Mouse (Mus musculus) embryonic fibroblast, embryonic 13.5 days (primary cell): Measurements from ENCODE around the gene Cenpp. TPM values are rescaled to one million over a fixed set of nuclear protein-coding genes. Genes with fewer than 3 reads are reported as not detected.
"Not testable (repeated sequence)": the region's sequence is repeated elsewhere in the genome, so short reads cannot be mapped to it uniquely, and the experiment has no call there.

Experiments used
- H3K27ac ChIP-seq: 2 replicates; pipeline ENCODE4 v1.5.1; 2012; ENCODE audit warnings: low read length, control low read depth, inconsistent platforms; ENCODE audit not compliant: insufficient read depth
- H3K4me1 ChIP-seq: 2 replicates; pipeline ENCODE4 v1.6.1; 2011; ENCODE audit warnings: low read length; ENCODE audit not compliant: control insufficient read depth, insufficient read depth
- H3K4me3 ChIP-seq: 2 replicates; pipeline ENCODE4 v1.5.1; 2011; ENCODE audit warnings: mild to moderate bottlenecking, control low read depth, low read length; ENCODE audit not compliant: insufficient read depth
- CTCF ChIP-seq: IDR thresholded peaks from 2 replicates; pipeline ENCODE4 v1.5.1; 2011; ENCODE audit warnings: mild to moderate bottlenecking, control low read depth, low read length, moderate library complexity, borderline replicate concordance; ENCODE audit not compliant: insufficient read depth
- POLR2A ChIP-seq: IDR thresholded peaks from 2 replicates; pipeline ENCODE4 v1.6.1; 2011; ENCODE audit warnings: low read depth, mild to moderate bottlenecking, control low read depth, low read length, moderate library complexity
- polyA plus RNA-seq: library from polyadenylated mRNA; stranded (reverse); fragments of >200 nt; gene quantifications from 2 replicates; pipeline ENCODE4 v1.2.4, GENCODE M21; 2011; ENCODE audit warnings: low read depth; ENCODE audit not compliant: missing spikeins, insufficient read length

Cenpp gene
- polyA plus RNA-seq, 1 experiment, result 9.0 TPM

DNA sequence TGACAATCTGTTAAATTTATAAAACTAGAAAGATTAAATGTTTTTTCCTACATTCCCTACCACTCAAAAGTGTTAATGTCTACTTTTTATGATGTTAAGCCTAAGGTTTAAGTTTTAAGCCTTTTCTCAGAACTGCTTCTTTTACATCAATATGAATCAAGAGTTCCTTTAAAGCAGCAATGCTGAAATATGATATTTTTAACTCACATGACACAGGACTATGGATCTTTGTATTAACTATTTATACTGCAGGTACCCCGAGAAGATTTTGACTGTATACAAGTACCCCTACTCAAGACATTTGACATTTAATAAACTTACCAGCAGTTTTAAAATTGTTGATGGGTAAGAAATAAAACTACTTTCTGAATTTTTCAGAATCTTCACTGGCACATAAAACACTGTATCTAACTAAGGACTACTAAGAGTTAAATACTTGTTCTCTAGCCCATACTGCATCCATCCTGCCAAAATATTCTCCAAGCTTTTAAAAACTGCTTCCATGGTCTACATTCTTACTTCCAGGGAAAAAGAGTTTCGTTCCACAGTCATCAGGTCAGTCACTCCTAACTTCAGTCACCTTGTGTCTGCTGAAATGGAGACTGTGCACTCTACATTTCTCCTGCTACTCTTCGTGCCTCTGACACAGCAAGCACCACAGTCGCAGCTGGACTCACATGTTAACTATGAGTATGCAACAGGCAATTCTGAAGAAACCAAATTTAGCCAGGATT lies 43.8 kb downstream of the Cenpp start:
- TF ChIP-seq CTCF (no peak), POLR2A (peak; percentile 64)
- Histone ChIP-seq H3K4me3 (peak overlapping the region; percentile 48), H3K4me1 (no peaks in the 10 kb centered on the region), H3K27ac (peak overlapping the region; percentile 81)

DNA sequence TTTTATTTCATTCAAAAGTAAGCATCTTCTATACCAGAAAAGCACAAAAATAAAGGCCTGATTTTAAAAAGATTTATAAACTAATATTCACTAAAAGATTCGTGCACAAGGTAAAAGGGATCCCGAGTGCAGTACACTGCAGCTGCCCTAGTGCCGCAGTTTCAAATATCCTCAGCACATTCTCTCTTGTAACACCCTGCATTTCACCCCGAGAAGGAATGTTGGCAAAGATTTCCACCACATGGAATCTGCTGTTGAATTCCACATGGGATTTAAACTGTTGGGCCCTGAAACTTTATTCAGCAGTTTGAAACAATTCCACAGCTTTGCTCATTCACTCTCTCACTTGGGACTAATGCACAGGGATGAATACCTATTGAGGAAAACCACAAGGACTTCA lies 44.9 kb downstream of the Cenpp start, which contains the start of gene Ogn:
Gene Ogn, plus strand, starts transcription at position 333 of the 400 bp plus-strand sequence.
- Histone ChIP-seq H3K4me1 (no peaks in the 10 kb centered on the region), H3K4me3 (peak within 1 kb of the TSS; percentile 48), H3K27ac (peak within 1 kb of the TSS; percentile 92)
- TF ChIP-seq CTCF, result no peak
- TF ChIP-seq POLR2A, result peak; percentile 35; the same call in 1 of the 2 replicates

GRCm38 (mm10) chr13:49603603-49604002 lies 49.0 kb downstream of the Cenpp start:
- TF ChIP-seq POLR2A (no peak), CTCF (no peak)
- Histone ChIP-seq H3K4me1 (no peaks in the 10 kb centered on the region), H3K27ac (no peak overlapping the region), H3K4me3 (no peak overlapping the region)

DNA sequence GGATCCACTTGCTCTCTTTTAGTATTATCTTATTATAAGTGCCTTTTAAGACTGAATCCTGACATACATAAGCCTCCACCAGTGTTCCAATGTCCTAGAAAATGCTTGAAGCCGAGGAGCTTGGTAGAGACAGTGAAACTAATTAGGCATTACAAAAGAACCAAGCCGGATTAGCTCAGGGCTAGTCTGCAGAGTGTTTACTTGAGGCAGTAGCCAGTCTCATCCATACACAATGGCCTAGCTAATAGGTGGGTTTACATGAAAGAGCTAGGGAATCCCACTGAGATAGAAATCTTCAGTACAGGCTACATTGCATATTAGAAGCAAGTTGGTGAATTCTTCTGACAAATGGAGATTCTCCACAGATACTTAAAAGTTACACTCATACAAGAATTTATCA lies 50.0 kb downstream of the Cenpp start:
- H3K4me1 ChIP-seq, H3K4me3 ChIP-seq, H3K27ac ChIP-seq: not testable (repeated sequence)

DNA sequence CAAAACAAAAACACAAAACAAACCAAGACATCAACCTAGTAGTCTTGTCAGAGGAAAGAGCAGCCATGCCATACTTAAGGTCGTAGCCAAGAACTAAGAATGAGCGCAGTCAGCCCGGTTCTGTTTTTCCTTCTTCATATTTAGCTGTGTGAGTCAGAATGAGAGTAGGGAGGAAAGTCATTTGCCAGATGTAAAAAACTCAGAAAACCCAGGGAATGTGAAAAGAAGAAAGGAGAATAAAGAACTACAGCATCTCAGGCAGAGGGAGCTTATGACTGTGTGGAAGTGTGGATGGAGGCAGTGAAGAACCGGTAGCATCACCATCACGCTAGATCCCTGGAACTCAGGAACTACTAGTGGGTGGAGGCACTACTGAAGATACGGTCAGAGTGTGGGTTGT lies 66.5 kb downstream of the Cenpp start:
- Histone ChIP-seq H3K4me1 (peaks cover 2% of the 10 kb centered on the region; the same call in 1 of the 2 replicates), H3K4me3 (no peak overlapping the region), H3K27ac (peak overlapping the region; percentile 80)
- TF ChIP-seq CTCF (no peak), POLR2A (no peak)

DNA sequence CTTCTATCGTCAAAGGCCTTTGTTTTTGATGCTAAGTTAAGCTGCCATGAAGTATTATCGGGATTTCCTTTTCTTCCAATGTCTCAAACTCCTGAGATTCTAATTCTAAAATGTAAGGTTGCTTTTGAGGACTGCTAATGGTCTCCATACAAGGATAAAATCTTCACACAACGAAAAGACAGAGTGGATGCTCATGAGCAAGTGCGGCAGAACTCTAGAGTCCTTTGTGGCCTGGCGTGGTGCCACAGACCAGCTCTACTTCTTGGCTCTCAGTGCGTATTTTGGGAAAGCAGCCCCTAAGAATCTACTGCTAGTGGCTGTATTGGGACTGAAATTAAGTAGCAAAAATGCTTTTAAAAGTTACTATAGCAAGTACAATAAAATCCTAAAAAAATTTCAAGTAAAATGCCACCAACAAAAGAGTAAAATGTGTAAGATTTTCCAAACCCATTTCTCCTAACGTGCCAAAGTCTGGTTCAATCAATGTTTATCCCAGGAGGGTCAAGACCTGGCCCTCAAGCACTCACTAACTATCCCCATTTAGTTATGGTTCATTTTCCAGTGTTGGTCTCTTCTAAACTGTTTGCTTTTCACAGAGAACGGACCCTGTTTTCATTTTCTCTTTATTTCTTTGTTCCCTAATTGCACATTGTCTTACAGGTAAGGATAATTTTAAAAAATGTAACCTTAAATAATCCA lies 68.1 kb downstream of the Cenpp start:
- peak overlapping the region; percentile 99 for H3K27ac ChIP-seq

GRCm38 (mm10) chr13:49583859-49584258 lies 68.7 kb downstream of the Cenpp start:
- peak overlapping the region; percentile 99 for H3K27ac ChIP-seq
- TF ChIP-seq POLR2A (0 out of 2 replicates have a peak, but pooled peaks have one; percentile 16), CTCF (no peak)
- peaks cover 4% of the 10 kb centered on the region for H3K4me1 ChIP-seq
- no peak overlapping the region for H3K4me3 ChIP-seq

More for the DNA sequence above, 68.1 kb downstream of the Cenpp start:
- TF ChIP-seq CTCF (no peak), POLR2A (no peak)
- H3K4me3 ChIP-seq, result no peak overlapping the region
- peaks cover 4% of the 10 kb centered on the region for H3K4me1 ChIP-seq

DNA sequence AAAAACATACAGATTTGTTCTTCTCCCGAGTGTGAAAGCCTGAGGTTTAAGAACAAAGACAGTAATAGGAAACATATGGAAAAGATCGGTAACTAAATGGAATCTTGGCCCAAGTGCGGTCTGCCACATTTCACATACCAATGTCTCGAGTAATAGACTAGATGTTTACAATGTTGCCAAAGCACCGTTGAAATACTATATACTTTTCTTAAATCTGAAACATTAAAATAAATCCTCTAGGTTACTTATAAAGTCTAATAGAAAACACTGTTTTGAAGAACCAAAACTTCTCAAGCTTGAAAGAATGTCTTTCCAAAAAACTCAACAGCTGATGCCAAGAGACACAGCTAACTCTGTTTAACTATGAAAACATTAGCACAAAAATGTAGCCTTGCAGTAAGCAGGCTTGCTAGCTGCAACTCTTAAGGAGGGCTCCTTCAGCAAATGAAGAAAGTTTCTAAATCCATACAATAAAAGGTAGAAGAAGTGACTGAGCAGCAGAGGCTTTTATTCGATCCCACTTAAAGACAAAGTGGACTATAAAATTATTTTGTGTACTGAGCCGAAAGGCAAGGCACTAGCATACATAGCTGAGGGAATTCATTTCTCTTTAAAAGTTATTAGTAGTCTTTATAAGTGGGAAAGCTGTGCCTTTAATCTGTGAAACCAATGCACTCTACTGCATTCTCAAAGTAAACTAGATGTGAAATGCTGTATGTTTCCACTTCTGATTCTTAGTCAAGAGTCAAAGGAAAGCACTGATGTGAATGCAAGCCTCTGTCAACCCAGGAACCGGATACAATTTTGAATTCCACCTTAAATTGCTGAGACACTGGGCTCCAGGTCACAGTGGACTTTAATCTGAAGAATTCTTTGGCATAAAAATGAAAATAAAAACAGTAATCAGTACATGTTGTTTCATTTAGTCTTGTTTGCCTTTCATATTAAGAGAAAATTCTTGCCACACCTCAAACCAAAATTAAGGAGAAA lies 70.7 kb downstream of the Cenpp start, which contains the start of gene Omd:
Gene Omd, plus strand, starts transcription at position 922 of the 990 bp plus-strand sequence.
- peaks cover 4% of the 10 kb centered on the region for H3K4me1 ChIP-seq
- H3K4me3 ChIP-seq, result no peak within 1 kb of the TSS
- peak within 1 kb of the TSS; percentile 100 for H3K27ac ChIP-seq
- no peak for TF ChIP-seq CTCF

DNA sequence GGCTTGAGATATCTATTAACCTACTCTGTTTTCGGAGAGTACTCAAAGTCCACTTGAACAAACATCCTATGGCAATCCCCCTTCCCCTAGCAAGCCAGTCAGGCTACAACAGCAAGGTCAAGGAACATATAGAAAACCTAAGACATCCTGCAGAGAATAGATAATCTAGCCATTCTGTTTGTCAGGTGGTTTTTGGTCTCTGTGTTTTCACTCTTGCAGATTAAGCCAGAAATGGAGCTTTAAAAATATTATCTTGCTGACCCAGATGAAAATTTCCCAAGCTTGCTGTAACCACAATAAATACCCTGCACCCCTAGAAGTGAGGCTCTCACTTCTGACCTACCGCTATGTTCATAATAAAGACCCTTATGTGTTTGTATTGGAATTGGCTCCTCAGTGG lies 81.2 kb downstream of the Cenpp start:
- TF ChIP-seq CTCF, result no peak
- no peak for TF ChIP-seq POLR2A
- Histone ChIP-seq H3K4me1 (no peaks in the 10 kb centered on the region), H3K4me3 (no peak overlapping the region), H3K27ac (no peak overlapping the region)
